Mouse (Mus musculus) liver, adult 2 months (tissue): ENCODE data around the gene Cish.

Experiments used
- CTCF ChIP-seq: fragments of 200-500 bp; IDR thresholded peaks from 2 replicates; pipeline ENCODE4 v1.5.1; 2011; ENCODE audit warnings: low read depth, low read length, control low read depth
- POLR2A ChIP-seq: fragments of 200-500 bp; IDR thresholded peaks from 2 replicates; pipeline ENCODE4 v1.6.1; 2011; ENCODE audit warnings: low read length, control low read depth; ENCODE audit not compliant: insufficient read depth; ENCODE audit errors: extremely low read depth

DNA sequence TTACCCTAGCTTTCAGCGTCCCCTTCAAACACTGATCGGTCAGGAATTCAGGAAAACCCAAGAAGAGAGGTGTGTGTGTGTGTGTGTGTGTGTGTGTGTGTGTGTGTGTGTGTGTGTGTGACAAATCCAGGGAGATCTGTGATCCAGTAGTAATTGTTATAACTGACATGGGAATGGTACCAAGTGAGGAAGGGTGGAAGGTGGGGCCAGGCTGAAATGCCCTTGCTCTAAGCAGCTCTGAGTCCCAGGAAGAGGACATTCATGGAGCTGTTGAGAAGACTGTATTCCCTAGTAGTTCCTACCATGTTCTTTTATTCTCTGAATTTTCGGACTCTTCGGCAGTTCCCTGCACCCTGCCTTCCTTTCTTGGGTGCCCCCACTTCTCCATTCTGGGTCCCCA lies 1.8 kb downstream of the Cish start:
- no peak for TF ChIP-seq CTCF
- TF ChIP-seq POLR2A, result no peak
